Mouse (Mus musculus) heart, postnatal 10 days (tissue): ENCODE measurements around the gene Trim56. TPM values are rescaled to one million over a fixed set of nuclear protein-coding genes. Genes with fewer than 3 reads are reported as not detected.
A peak's percentile ranks its signal among the peaks of the same experiment; 100 is the strongest.

ENCODE experiments used
- DNase-seq, 2 experiments: peaks; one replicate each; pipeline ENCODE4 v3.0.0; 2021
- intact Hi-C: fragments of 180-260 bp; cut with DNase I; formaldehyde crosslinking; loops from one replicate; pipeline ENCODE4 v1.15.1; 2025
- total RNA-seq, 2 experiments: library from RNA; stranded (reverse); gene quantifications; 2 replicates each; pipeline ENCODE4 v1.2.3; 2021

Gene Trim56
- total RNA-seq, 2 experiments from 2014 or later = 21.2 to 21.6 TPM

DNA sequence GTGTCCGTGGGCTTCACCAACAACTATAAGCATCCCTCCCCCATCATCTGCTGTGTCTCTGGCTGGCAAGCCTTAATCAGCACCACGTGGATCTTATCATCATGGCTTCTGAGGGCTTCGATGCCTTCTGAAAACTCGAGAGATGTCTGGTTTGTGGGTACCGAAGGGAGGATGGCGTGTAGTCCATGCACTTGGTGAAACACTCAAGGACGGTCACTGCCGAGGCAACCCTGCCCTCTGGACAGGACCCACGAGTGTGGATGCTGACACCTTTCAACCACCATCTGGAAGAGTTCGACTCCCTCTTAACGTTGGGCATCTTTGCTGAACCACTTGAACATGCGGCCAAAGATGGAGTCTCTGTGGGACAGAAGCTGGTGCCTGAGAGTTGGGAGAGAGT is 5.1 kb downstream of the Trim56 start:
- intact Hi-C loops = no loop called here
- no peak for DNase-seq

- intact Hi-C loops = loop anchor here (5.0 kb wide), 1 partner anchor 183 kb away; no protein-coding TSS in a partner anchor
- DNase-seq = no peak
Observed at GRCm38 (mm10) chr5:137109941-137110593, 5.9 kb downstream of the Trim56 start.

GRCm38 (mm10) chr5:137108111-137108510 is 7.9 kb downstream of the Trim56 start:
- DNase-seq = no peak
- intact Hi-C loops = loop anchor here (5.0 kb wide), 1 partner anchor 181 kb away; no protein-coding TSS in a partner anchor

- intact Hi-C loops = loop anchor here (1.0 to 5.0 kb wide), 3 partner anchors 45 to 180 kb away; no protein-coding TSS in a partner anchor
- no peak for DNase-seq
Observed at GRCm38 (mm10) chr5:137107670-137108069, 8.3 kb downstream of the Trim56 start.

DNA sequence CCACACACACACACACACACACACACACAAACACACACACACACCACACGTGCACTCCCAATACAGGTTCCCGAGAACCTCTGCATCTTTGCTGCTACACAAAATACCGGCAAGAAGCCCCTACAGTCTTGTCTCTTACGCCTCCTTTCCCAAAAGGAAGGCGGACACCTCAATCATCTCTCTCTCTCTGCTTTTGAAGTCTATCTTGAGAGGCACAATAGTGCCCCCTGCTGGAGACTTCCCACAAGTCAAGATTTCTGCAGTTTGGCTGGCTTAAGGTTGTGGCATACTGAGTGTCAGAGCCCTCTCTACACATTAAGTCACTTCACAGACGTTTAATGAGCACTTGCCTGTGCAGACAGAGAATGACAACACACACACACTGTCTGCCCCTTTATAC is 9.0 kb downstream of the Trim56 start:
- intact Hi-C loops = loop anchor here (1.0 to 5.0 kb wide), 3 partner anchors 45 to 180 kb away; no protein-coding TSS in a partner anchor
- peak; percentile 88 to 91 for DNase-seq

GRCm38 (mm10) chr5:137106434-137106833 is 9.6 kb downstream of the Trim56 start:
- DNase-seq = peak; percentile 72 to 73

DNA sequence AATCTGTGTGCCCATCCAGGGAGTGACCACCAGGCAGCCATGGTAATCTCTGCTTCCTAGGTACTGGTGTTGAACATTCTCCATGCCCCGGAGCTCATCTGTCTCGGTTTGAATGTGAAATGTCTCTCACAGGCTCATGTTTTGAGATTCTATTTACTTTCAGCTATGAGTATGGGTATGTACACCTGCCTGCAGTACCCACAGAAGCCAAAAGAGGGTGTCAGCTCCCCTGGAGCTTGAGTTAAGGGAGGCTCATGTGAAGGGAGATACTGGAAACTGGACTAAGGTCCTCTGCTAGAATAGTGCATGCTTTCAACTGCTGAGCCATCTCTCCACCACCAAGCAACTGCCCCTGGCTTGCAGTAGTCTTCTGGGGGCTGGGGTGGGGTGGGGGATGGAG is 12.0 kb downstream of the Trim56 start:
- DNase-seq = no peak
- intact Hi-C loops = no loop called here

More at GRCm38 (mm10) chr5:137106434-137106833, 9.6 kb downstream of the Trim56 start:
- intact Hi-C loops = loop anchor here (5.0 kb wide), 1 partner anchor 179 kb away; no protein-coding TSS in a partner anchor

GRCm38 (mm10) chr5:137102575-137103522 is 13.2 kb downstream of the Trim56 start:
- DNase-seq = peak; percentile 76 to 77
- intact Hi-C loops = no loop called here

DNA sequence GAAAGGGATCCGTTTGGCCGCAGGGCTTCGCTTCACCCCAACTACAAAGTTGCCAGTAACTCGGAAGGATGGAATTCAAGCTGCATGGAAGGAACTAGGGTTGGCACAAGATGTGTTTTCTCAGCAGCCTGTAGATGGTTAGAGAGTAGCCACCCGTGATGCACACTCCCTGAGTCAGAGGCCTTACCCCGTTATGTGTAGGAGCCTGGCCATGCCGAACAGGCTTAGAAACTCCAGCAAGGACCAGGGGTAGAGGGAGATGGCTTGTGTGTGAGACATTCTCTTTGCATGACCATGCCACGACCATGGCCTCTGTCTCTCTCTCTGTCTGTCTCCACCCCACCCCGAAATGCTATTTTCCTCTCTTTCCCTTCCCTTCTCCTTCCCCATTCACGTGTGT is 13.9 kb downstream of the Trim56 start:
- DNase-seq = no peak
- intact Hi-C loops = no loop called here

- intact Hi-C loops = no loop called here
- no peak for DNase-seq
Observed at GRCm38 (mm10) chr5:137100660-137101059, 15.3 kb downstream of the Trim56 start.

DNA sequence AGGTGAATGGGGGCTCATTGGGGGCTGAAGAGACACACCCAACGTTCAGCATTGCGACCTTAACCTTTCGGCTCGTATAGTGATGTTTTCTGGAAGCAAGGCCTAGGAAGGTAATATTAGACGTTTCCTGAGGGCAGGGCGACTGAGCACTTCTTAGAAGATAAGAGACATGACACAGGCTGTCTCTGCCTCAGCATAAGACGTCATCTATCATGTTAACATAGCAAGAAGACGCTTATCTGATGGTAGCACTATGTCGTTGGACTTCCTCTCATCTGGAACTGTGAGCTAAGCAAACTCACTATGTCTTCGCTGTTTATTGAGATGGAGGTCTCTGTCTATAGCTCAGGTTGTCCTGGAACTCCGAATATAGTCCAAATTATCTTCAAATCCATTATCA is 17.6 kb downstream of the Trim56 start:
- no peak for DNase-seq
- intact Hi-C loops = no loop called here

- intact Hi-C loops = no loop called here
- peak; percentile 67 to 69 for DNase-seq
Observed at GRCm38 (mm10) chr5:137096037-137096436, 20.0 kb downstream of the Trim56 start.

- intact Hi-C loops = no loop called here
Observed at GRCm38 (mm10) chr5:137095135-137095534, 20.9 kb downstream of the Trim56 start.

GRCm38 (mm10) chr5:137093720-137094119 is 22.3 kb downstream of the Trim56 start:
- peak; percentile 51 to 64 for DNase-seq
- intact Hi-C loops = no loop called here

More at GRCm38 (mm10) chr5:137095135-137095534, 20.9 kb downstream of the Trim56 start:
- DNase-seq = no peak

- intact Hi-C loops = no loop called here
- DNase-seq = no peak
Observed at GRCm38 (mm10) chr5:137091560-137091959, 24.4 kb downstream of the Trim56 start.

GRCm38 (mm10) chr5:137090870-137091269 is 25.1 kb downstream of the Trim56 start:
- intact Hi-C loops = no loop called here
- no peak for DNase-seq

- peak; percentile 61 to 63 for DNase-seq
- intact Hi-C loops = no loop called here
Observed at GRCm38 (mm10) chr5:137087410-137087809, 28.6 kb downstream of the Trim56 start.

DNA sequence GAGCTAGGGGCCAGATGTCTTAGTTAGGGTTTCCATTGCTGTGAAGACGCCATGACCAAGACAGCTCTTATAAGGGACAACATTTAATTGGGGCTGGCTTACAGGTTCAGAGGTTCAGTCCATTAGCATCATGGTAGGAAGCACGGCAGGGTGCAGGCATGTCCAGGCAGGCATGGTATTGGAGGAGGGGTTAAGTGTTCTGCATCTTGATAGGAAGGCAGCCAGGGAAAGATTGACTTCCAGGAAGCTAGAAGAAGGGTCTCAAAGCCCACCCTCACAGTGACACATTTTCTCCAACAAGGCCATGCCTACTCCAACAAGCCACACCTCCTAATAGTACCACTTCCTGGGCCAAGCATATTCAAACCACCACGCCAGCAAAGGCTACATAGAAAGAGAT is 30.3 kb downstream of the Trim56 start:
- intact Hi-C loops = no loop called here
- DNase-seq = no peak

- DNase-seq = no peak
- intact Hi-C loops = no loop called here
Observed at GRCm38 (mm10) chr5:137085021-137085420, 31.0 kb downstream of the Trim56 start.

DNA sequence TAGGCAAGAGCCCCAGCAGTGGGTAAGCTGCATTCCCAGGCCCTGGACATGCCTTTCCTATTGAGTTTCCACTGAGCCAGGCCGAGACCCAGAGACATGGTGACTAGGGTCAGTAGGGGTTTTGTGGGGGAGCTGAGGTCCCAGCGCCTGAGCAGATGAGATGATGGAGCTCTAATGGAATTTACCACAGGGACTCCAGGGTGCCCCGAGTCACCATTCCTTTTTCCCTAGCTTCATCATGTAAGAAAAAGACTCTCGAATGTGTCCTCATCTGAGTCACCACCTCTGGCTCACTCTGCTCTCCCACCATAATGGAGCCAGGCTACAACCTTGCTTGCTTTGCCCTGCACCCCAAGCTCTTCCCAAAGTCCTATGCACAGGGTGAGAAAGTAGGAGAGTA is 33.0 kb downstream of the Trim56 start:
- intact Hi-C loops = no loop called here

GRCm38 (mm10) chr5:137079849-137080248 is 36.2 kb downstream of the Trim56 start:
- peak; percentile 58 to 63 for DNase-seq
- intact Hi-C loops = no loop called here

More for the DNA sequence above, 33.0 kb downstream of the Trim56 start:
- DNase-seq = no peak
